Mouse (Mus musculus): ENCODE measurements around the gene Iqsec1.

DNA sequence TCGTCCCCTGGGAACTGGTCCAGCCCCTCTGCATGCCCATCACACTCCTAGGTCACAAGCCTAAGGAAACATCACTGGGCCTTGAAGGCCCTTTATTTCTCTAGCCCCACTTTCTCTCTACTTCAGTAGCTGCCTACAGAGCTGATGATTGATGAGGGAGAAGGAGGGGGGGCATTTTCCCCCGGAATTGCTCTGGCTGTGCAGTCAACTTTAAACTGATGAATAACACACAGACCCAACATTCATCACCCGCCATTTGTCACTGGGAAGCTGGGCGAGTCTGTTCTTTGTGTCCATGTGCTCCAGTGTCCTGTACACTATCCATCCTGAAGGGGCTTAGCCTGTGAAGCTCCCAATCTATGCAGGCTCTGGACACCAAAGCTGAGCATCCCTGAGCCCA is 165.2 kb downstream of the Iqsec1 start:
- TF ChIP-seq CTCF (IDR thresholded peaks at IDR 0.05; ENCODE audit: low read depth, low read length) (no peak), EP300 (IDR thresholded peaks at IDR 0.05; ENCODE audit: insufficient read depth, low read depth, low read length) (no peak)
